Comparison of ENCODE assay signal across 14 mouse cellular contexts in genomic region chr17:73823121-73824021, GRCm38 (mm10). TPM values are rescaled to one million over a fixed set of nuclear protein-coding genes. Genes with fewer than 3 reads are reported as not detected.
DNase-seq lines count a peak whose midpoint lies in the region; ATAC-seq and TF ChIP-seq lines count a peak whose summit lies in the region.
"Had no signal": no experiment of that assay in that cellular context is flagged by ENCODE, and none has a peak within 500 bp of the region (broad histone marks: within the 10 kb centered on the region; RNA-seq: fewer than 3 reads in every experiment).

No protein-coding gene starts in this region.

- TF ChIP-seq POLR2A in spleen, adult 2 months (IDR thresholded peaks at IDR 0.05; ENCODE audit: low read depth, low read length) = no peak

- DNase-seq in cerebellum, adult 9-10 months = peak; percentile 66
- no peak for DNase-seq in spleen, adult 2 months (ENCODE audit: low read depth in 1 of 2, low spot score in 2 of 2)
- no peak for DNase-seq in spleen, postnatal 10 days (ENCODE audit: low spot score in 2 of 2)
- peak; percentile 70 for DNase-seq in thymus, postnatal 4 days
- no peak for DNase-seq in left cerebral cortex, adult 18-20 months (ENCODE audit: low spot score in 2 of 2)
- DNase-seq: adrenal gland, adult 2 months; gastrocnemius, postnatal 36 days; kidney, postnatal 14 days; liver, embryonic 13.5 days had no signal

- no peak overlapping the region for H3K9ac ChIP-seq in hindbrain, embryonic 16.5 days (ENCODE audit: low read depth, low read length)
- H3K9ac ChIP-seq: liver, embryonic 13.5 days; stomach, embryonic 15.5 days had no signal

- 79% methylated on average over 17 of the region's 17 CpGs for WGBS in spleen, adult 2 months
- 64% methylated on average over 17 of the region's 17 CpGs for WGBS in hindbrain, embryonic 16.5 days

- H3K4me1 ChIP-seq in spleen, adult 2 months (ENCODE audit: control insufficient read depth, insufficient read depth, insufficient read length) = peaks cover 24% of the 10 kb centered on the region
- no peaks in the 10 kb centered on the region for H3K4me1 ChIP-seq in hindbrain, embryonic 16.5 days (ENCODE audit: control insufficient read depth, insufficient read depth, low read depth, low read length)
- H3K4me1 ChIP-seq: stomach, embryonic 15.5 days had no signal

- no peaks in the 10 kb centered on the region for H3K27me3 ChIP-seq in spleen, adult 2 months (ENCODE audit: control insufficient read depth, insufficient read depth, low read length)
- H3K27me3 ChIP-seq in hindbrain, embryonic 16.5 days (replicated peaks; ENCODE audit: control insufficient read depth, insufficient read depth, low read length) = no peaks in the 10 kb centered on the region
- H3K27me3 ChIP-seq: liver, embryonic 13.5 days; stomach, embryonic 15.5 days had no signal

- H3K9me3 ChIP-seq in hindbrain, embryonic 16.5 days (ENCODE audit: control insufficient read depth, low read length) = no peaks in the 10 kb centered on the region
- H3K9me3 ChIP-seq: liver, embryonic 13.5 days; stomach, embryonic 15.5 days had no signal

- no peak overlapping the region for H3K4me3 ChIP-seq in spleen, adult 2 months (ENCODE audit: extremely low read depth, insufficient read depth, insufficient read length)
- H3K4me3 ChIP-seq in hindbrain, embryonic 16.5 days (ENCODE audit: low read length) = no peak overlapping the region
- H3K4me3 ChIP-seq: erythroblast, embryonic 14.5 days; liver, embryonic 13.5 days; stomach, embryonic 15.5 days had no signal

- peak overlapping the region; percentile 67 for H3K27ac ChIP-seq in spleen, adult 2 months (ENCODE audit: insufficient read depth, low read length)
- H3K27ac ChIP-seq in hindbrain, embryonic 16.5 days (ENCODE audit: low read depth, low read length) = no peak overlapping the region; the same call in 1 of the 2 replicates
- H3K27ac ChIP-seq: liver, embryonic 13.5 days; stomach, embryonic 15.5 days had no signal

- TF ChIP-seq CTCF in spleen, adult 2 months (IDR thresholded peaks at IDR 0.05; ENCODE audit: extremely low read depth, insufficient read depth, insufficient read length, insufficient replicate concordance) = no peak

- H3K4me2 ChIP-seq in hindbrain, embryonic 16.5 days (ENCODE audit: low read length) = no peak overlapping the region
- H3K4me2 ChIP-seq: liver, embryonic 13.5 days; stomach, embryonic 15.5 days had no signal

- peaks cover 2% of the 10 kb centered on the region; the same call in 1 of the 2 replicates for H3K36me3 ChIP-seq in spleen, adult 2 months (ENCODE audit: control insufficient read depth, insufficient read depth, low read length)
- H3K36me3 ChIP-seq in hindbrain, embryonic 16.5 days (ENCODE audit: control insufficient read depth, insufficient read depth, low read length) = peaks cover 13% of the 10 kb centered on the region
- H3K36me3 ChIP-seq: liver, embryonic 13.5 days; stomach, embryonic 15.5 days had no signal

- ATAC-seq in cerebellum, adult (ENCODE audit: insufficient number of reproducible peaks, low FRiP score, low TSS enrichment) = no peak
- 0 out of 2 replicates have a peak, but pooled peaks have one; percentile 45 for ATAC-seq in hindbrain, embryonic 16.5 days
- ATAC-seq in erythroblast, adult 5-6 weeks (replicated peaks; ENCODE audit: low FRiP score, poor library complexity, severe bottlenecking) = no peak

RNA-seq across cellular contexts. Expression of gene Ehd3, which starts 19.4 kb away (rescaled TPM):
- 12.5 and 20.3 TPM in 2 replicates for polyA plus RNA-seq in spleen, adult 2 months (2012; rRNA removed)
- polyA plus RNA-seq in hindbrain, embryonic 16.5 days (2015; fragmentation: Nextera tagmentation; extraction: Ambion mirVana) = 26.5 and 29.8 TPM in 2 replicates
- 0.42 and 2.3 TPM in 2 replicates for total RNA-seq in erythroblast, adult 5-6 weeks (2015; ENCODE audit: low replicate concordance)
- total RNA-seq in erythroblast, adult 5-6 weeks (2017; ENCODE audit: low replicate concordance) = 1.6 TPM in 1 of 2 replicates, not detected in the other
- 10 to 100 TPM; 83.7 to 88.8 TPM for total RNA-seq in left cerebral cortex, adult 18-20 months (2021)

Comparison
In these comparisons a context has a peak if more than half of its experiments do, and no peak if none do; other contexts are left out.
1. DNase-seq: peak in cerebellum, adult 9-10 months (single experiment) and thymus, postnatal 4 days (single experiment); none in spleen, adult 2 months (0 of 2), spleen, postnatal 10 days (0 of 2) and left cerebral cortex, adult 18-20 months (0 of 2).
2. RNA of gene Ehd3, which starts 19.4 kb away (total RNA-seq): 83.7 to 88.8 TPM in left cerebral cortex, adult 18-20 months; 0.42 to 2.3 TPM in erythroblast, adult 5-6 weeks; every median in the first group is over 10 times any median in the second.